Mouse (Mus musculus): Measurements from ENCODE around the gene Shank3. TPM values are rescaled to one million over a fixed set of nuclear protein-coding genes. Genes with fewer than 3 reads are reported as not detected.
A peak's percentile ranks its signal among the peaks of the same experiment; 100 is the strongest.

Gene Shank3
- polyA plus RNA-seq, 1 experiment from 2014 or later = 2.0 TPM

DNA sequence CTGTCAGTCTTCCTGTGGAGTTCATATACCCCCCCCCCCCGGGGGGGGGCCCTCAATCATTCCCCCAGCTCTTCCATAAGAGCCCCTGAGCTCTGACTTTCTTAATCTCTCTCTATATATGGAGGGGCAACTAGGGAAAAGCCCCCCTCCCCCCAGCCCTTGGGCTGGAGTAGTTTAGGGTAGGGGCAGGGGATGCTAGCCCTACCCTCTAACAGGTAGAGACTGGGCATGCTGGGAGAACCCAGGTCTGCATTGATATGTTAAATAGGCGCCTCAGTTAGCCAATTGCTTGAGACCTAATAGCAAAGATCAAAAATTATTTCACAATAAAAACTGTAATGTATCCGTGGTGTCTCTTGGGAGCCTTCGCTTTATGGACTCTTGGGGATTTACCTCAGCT, 93.1 kb downstream of the Shank3 start:
- Histone ChIP-seq H3K9ac (ENCODE audit: low read depth, low read length) (peak overlapping the region; percentile 79), H3K4me3 (ENCODE audit: low read depth, low read length) (peak overlapping the region; percentile 75), H3K36me3 (ENCODE audit: control insufficient read depth, insufficient read depth, low read length) (peaks cover 2% of the 10 kb centered on the region; the same call in 1 of the 2 replicates), H3K27ac (replicated peaks; ENCODE audit: low read depth, low read length) (no peak overlapping the region), H3K27me3 (replicated peaks; ENCODE audit: control insufficient read depth, insufficient read depth, low read length) (no peaks in the 10 kb centered on the region), H3K4me1 (ENCODE audit: control insufficient read depth, insufficient read depth, low read length) (peaks cover 14% of the 10 kb centered on the region), H3K9me3 (ENCODE audit: control insufficient read depth, low read length) (no peaks in the 10 kb centered on the region), H3K4me2 (ENCODE audit: low read depth, low read length) (peak overlapping the region; percentile 83)
- DNase-seq (ENCODE audit: low spot score) (no peak), ATAC-seq (ENCODE audit: low read depth) (no peak)
- WGBS = 42% methylated on average over 4 of the region's 4 CpGs

GRCm38 (mm10) chr15:89605822-89606570, 106.6 kb downstream of the Shank3 start:
- H3K27ac ChIP-seq (replicated peaks; ENCODE audit: low read depth, low read length) = no peak overlapping the region
- ATAC-seq (ENCODE audit: low read depth) (no peak), DNase-seq (ENCODE audit: low spot score) (peak; percentile 30)
- H3K9ac ChIP-seq (ENCODE audit: low read depth, low read length) = no peak overlapping the region
- no peak overlapping the region for H3K4me2 ChIP-seq (ENCODE audit: low read depth, low read length)
- H3K4me1 ChIP-seq (ENCODE audit: control insufficient read depth, insufficient read depth, low read length) = no peaks in the 10 kb centered on the region
- H3K27me3 ChIP-seq (replicated peaks; ENCODE audit: control insufficient read depth, insufficient read depth, low read length) = no peaks in the 10 kb centered on the region
- no peak overlapping the region for H3K4me3 ChIP-seq (ENCODE audit: low read depth, low read length)
- 68% methylated on average over 12 of the region's 12 CpGs for WGBS
- H3K36me3 ChIP-seq (ENCODE audit: control insufficient read depth, insufficient read depth, low read length) = no peaks in the 10 kb centered on the region
- no peaks in the 10 kb centered on the region for H3K9me3 ChIP-seq (ENCODE audit: control insufficient read depth, low read length)

DNA sequence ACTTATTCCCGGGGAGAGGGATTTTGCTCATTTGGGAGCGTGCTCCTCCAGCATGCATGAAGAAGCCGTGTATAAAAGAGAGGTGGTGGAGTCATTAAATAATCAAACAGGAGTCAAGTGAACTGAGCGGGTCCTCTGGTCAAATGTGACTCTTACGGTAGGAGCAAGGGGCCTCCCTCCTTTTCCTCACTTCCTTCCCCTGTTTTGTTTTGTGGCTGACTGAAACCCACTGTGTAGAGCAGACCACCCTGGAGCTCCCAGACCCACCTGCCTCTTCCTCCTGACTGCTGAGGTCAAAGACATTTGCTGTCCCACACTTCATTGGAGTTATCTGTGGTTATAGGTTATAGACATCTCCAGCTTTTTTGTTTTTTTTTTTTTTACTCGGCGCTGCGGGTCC, 108.1 kb downstream of the Shank3 start:
- Histone ChIP-seq H3K4me1 (ENCODE audit: control insufficient read depth, insufficient read depth, low read length) (no peaks in the 10 kb centered on the region), H3K27me3 (replicated peaks; ENCODE audit: control insufficient read depth, insufficient read depth, low read length) (no peaks in the 10 kb centered on the region), H3K4me2 (ENCODE audit: low read depth, low read length) (no peak overlapping the region), H3K27ac (replicated peaks; ENCODE audit: low read depth, low read length) (no peak overlapping the region), H3K36me3 (ENCODE audit: control insufficient read depth, insufficient read depth, low read length) (no peaks in the 10 kb centered on the region), H3K9ac (ENCODE audit: low read depth, low read length) (no peak overlapping the region), H3K4me3 (ENCODE audit: low read depth, low read length) (no peak overlapping the region), H3K9me3 (ENCODE audit: control insufficient read depth, low read length) (no peaks in the 10 kb centered on the region)
- DNase-seq (ENCODE audit: low spot score) (no peak), ATAC-seq (ENCODE audit: low read depth) (no peak)
- WGBS = 81% methylated on average over 8 of the region's 8 CpGs

- no peak overlapping the region for H3K27ac ChIP-seq (replicated peaks; ENCODE audit: low read depth, low read length)
- 78% methylated on average over 9 of the region's 9 CpGs for WGBS
- H3K4me2 ChIP-seq (ENCODE audit: low read depth, low read length) = no peak overlapping the region
- DNase-seq (ENCODE audit: low spot score) (no peak), ATAC-seq (ENCODE audit: low read depth) (no peak)
- H3K9ac ChIP-seq (ENCODE audit: low read depth, low read length) = no peak overlapping the region
- no peaks in the 10 kb centered on the region for H3K27me3 ChIP-seq (replicated peaks; ENCODE audit: control insufficient read depth, insufficient read depth, low read length)
- H3K4me1 ChIP-seq (ENCODE audit: control insufficient read depth, insufficient read depth, low read length) = no peaks in the 10 kb centered on the region
- H3K36me3 ChIP-seq (ENCODE audit: control insufficient read depth, insufficient read depth, low read length) = no peaks in the 10 kb centered on the region
- no peak overlapping the region for H3K4me3 ChIP-seq (ENCODE audit: low read depth, low read length)
- H3K9me3 ChIP-seq (ENCODE audit: control insufficient read depth, low read length) = no peaks in the 10 kb centered on the region
Observed at GRCm38 (mm10) chr15:89607888-89608287, 108.5 kb downstream of the Shank3 start.

Other genes with a start within 250 kb of the Shank3 start
- 58.2 and 65.6 TPM in 2 replicates for gene Sbf1, start 184.3 kb upstream of the Shank3 start, polyA plus RNA-seq (2014; fragmentation: Nextera tagmentation; extraction: Ambion mirVana)
- 0.21 TPM in 1 of 2 replicates, not detected in the other for gene Adm2, start 176.9 kb upstream of the Shank3 start, polyA plus RNA-seq (2014; fragmentation: Nextera tagmentation; extraction: Ambion mirVana)
- gene Miox, start 165.2 kb upstream of the Shank3 start, polyA plus RNA-seq (2014; fragmentation: Nextera tagmentation; extraction: Ambion mirVana) = not detected in 2 replicates
- 47.8 and 59.1 TPM in 2 replicates for gene Lmf2, start 144.0 kb upstream of the Shank3 start, polyA plus RNA-seq (2014; fragmentation: Nextera tagmentation; extraction: Ambion mirVana)
- gene Ncaph2, start 143.9 kb upstream of the Shank3 start, polyA plus RNA-seq (2014; fragmentation: Nextera tagmentation; extraction: Ambion mirVana) = 139 and 162 TPM in 2 replicates
- gene Sco2, start 125.8 kb upstream of the Shank3 start, polyA plus RNA-seq (2014; fragmentation: Nextera tagmentation; extraction: Ambion mirVana) = 6.0 and 6.3 TPM in 2 replicates
- 1.6 TPM in 2 replicates for gene Tymp, start 122.6 kb upstream of the Shank3 start, polyA plus RNA-seq (2014; fragmentation: Nextera tagmentation; extraction: Ambion mirVana)
- gene Odf3b, start 120.3 kb upstream of the Shank3 start, polyA plus RNA-seq (2014; fragmentation: Nextera tagmentation; extraction: Ambion mirVana) = 1.3 and 1.7 TPM in 2 replicates
- gene Klhdc7b, start 114.7 kb upstream of the Shank3 start, polyA plus RNA-seq (2014; fragmentation: Nextera tagmentation; extraction: Ambion mirVana) = not detected in 2 replicates
- not detected in 2 replicates for gene Syce3, start 89.1 kb upstream of the Shank3 start, polyA plus RNA-seq (2014; fragmentation: Nextera tagmentation; extraction: Ambion mirVana)
- gene Cpt1b, start 73.8 kb upstream of the Shank3 start, polyA plus RNA-seq (2014; fragmentation: Nextera tagmentation; extraction: Ambion mirVana) = 3.9 and 7.7 TPM in 2 replicates
- 1.1 and 2.3 TPM in 2 replicates for gene C730034F03Rik, start 70.0 kb upstream of the Shank3 start, polyA plus RNA-seq (2014; fragmentation: Nextera tagmentation; extraction: Ambion mirVana)
- not detected in 2 replicates for gene Gm44502, start 69.9 kb upstream of the Shank3 start, polyA plus RNA-seq (2014; fragmentation: Nextera tagmentation; extraction: Ambion mirVana)
- gene Chkb, start 69.7 kb upstream of the Shank3 start, polyA plus RNA-seq (2014; fragmentation: Nextera tagmentation; extraction: Ambion mirVana) = 44.7 and 48.1 TPM in 2 replicates
- 4.3 and 5.2 TPM in 2 replicates for gene Mapk8ip2, start 45.7 kb upstream of the Shank3 start, polyA plus RNA-seq (2014; fragmentation: Nextera tagmentation; extraction: Ambion mirVana)
- 18.5 and 20.7 TPM in 2 replicates for gene Arsa, start 22.2 kb upstream of the Shank3 start, polyA plus RNA-seq (2014; fragmentation: Nextera tagmentation; extraction: Ambion mirVana)
- gene Acr, start 68.7 kb downstream of the Shank3 start, polyA plus RNA-seq (2014; fragmentation: Nextera tagmentation; extraction: Ambion mirVana) = 0.22 and 0.38 TPM in 2 replicates
- gene Rabl2, start 92.3 kb downstream of the Shank3 start, polyA plus RNA-seq (2014; fragmentation: Nextera tagmentation; extraction: Ambion mirVana) = 44.4 and 45.7 TPM in 2 replicates